Mouse (Mus musculus) hindbrain, embryonic 15.5 days (tissue): ENCODE measurements around the gene Dnaja3. TPM values are rescaled to one million over a fixed set of nuclear protein-coding genes. Genes with fewer than 3 reads are reported as not detected.
A peak's percentile ranks its signal among the peaks of the same experiment; 100 is the strongest.

ENCODE experiments used
- ATAC-seq: fragments of 200-750 bp; cut with Nextera tagmentation; 2 replicates; pipeline ENCODE4 v1.8.0; 2017; ENCODE audit warnings: low read depth, moderate number of reproducible peaks, moderate TSS enrichment; ENCODE audit not compliant: low FRiP score
- H3K27ac ChIP-seq: fragments of 300-500 bp; sonication (generic); replicated peaks from 2 replicates; pipeline ENCODE4 v1.5.1; 2015; ENCODE audit warnings: mild to moderate bottlenecking, inconsistent platforms
- H3K27me3 ChIP-seq: fragments of 300-500 bp; sonication (generic); 2 replicates; pipeline ENCODE4 v1.6.1; 2015; ENCODE audit warnings: control low read depth, inconsistent platforms
- H3K36me3 ChIP-seq: fragments of 300-500 bp; sonication (generic); 2 replicates; pipeline ENCODE4 v1.6.1; 2015; ENCODE audit warnings: control low read depth, inconsistent platforms
- H3K4me1 ChIP-seq: fragments of 300-500 bp; sonication (generic); replicated peaks from 2 replicates; pipeline ENCODE4 v1.6.1; 2015; ENCODE audit warnings: control low read depth, inconsistent platforms
- H3K4me2 ChIP-seq: fragments of 300-500 bp; sonication (generic); 2 replicates; pipeline ENCODE4 v1.6.1; 2015; ENCODE audit warnings: moderate library complexity, mild to moderate bottlenecking, inconsistent platforms
- H3K4me3 ChIP-seq: fragments of 300-500 bp; sonication (generic); 2 replicates; pipeline ENCODE4 v1.5.1; 2015; ENCODE audit warnings: mild to moderate bottlenecking, inconsistent platforms
- H3K9ac ChIP-seq: fragments of 300-500 bp; sonication (generic); 2 replicates; pipeline ENCODE4 v1.6.1; 2015; ENCODE audit warnings: inconsistent platforms
- H3K9me3 ChIP-seq: fragments of 300-500 bp; sonication (generic); 2 replicates; pipeline ENCODE4 v1.6.1; 2016; ENCODE audit warnings: control low read depth, inconsistent platforms
- WGBS: fragments of 180-500 bp; shearing (Covaris S2); methylation state at CpG from one replicate; pipeline ENCODE4 v1.1.7; 2015; 5-methylcytosine and 5-hydroxymethylcytosine counted together
- polyA plus RNA-seq: library from polyadenylated mRNA; unstranded; fragments of >200 nt; fragmentation: Nextera tagmentation; extraction: Ambion mirVana; gene quantifications from 2 replicates; pipeline ENCODE4 v1.2.1, GENCODE M21; 2015

The Dnaja3 gene
- polyA plus RNA-seq, 1 experiment from 2014 or later = 63.9 TPM

- peaks cover 18% of the 10 kb centered on the region for H3K36me3 ChIP-seq
- peaks cover 12% of the 10 kb centered on the region; the same call in 1 of the 2 replicates for H3K4me1 ChIP-seq
- H3K27me3 ChIP-seq = no peaks in the 10 kb centered on the region
- no peaks in the 10 kb centered on the region for H3K9me3 ChIP-seq
- 59% methylated on average over 3 of the region's 3 CpGs for WGBS
- no peak for ATAC-seq
- peak overlapping the region; percentile 67 for H3K4me2 ChIP-seq
- no peak overlapping the region for H3K27ac ChIP-seq
- peak overlapping the region; percentile 64; the same call in 1 of the 2 replicates for H3K9ac ChIP-seq
- H3K4me3 ChIP-seq = peak overlapping the region; percentile 73
These were observed 78.1 kb downstream of the Dnaja3 start for GRCm38 (mm10) chr16:4717866-4718265.

DNA sequence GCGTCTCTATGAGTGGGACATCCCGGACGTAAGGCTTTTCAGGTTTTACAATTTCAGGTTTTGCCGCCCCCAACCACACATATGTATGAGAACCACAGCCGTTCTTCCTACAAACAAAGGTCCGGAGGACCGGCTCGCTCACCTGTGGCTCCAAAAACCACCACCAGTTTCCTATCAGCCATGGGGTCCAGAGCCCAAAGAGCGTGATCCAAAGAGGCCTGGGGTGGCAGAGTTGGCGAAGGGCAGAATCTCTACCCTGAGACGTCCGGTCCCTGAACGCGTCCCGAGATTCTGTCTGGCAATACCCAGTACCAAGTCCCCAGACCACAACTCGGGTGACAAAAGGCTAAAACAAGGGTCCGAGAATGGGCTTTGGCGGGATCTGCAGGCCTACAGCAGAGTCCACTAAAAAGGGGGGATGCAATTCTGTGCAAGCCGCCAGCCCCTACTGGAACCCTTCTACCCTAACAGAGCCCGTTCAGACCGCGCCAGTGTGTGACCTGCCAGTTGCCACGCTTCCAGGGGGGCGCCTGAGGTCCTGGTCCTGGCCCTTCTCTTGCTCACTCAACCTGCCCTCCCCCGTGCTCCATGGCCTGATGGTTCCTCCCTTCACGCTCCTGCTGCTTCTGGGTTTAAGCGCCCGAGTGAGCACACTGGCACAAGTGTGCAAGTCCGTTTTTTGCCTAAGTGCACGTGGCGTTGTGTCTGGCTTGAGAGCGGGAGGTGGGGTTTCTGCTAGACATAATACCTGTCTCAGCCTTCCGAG lies 79.1 kb downstream of the Dnaja3 start, which contains the start of gene Nmral1:
Gene Nmral1, minus strand, starts transcription at position 604 of the 766 bp plus-strand sequence.
- peak within 1 kb of the TSS; percentile 67 for H3K4me2 ChIP-seq
- H3K9ac ChIP-seq = peak within 1 kb of the TSS; percentile 64
- H3K27ac ChIP-seq = peak within 1 kb of the TSS; percentile 86

DNA sequence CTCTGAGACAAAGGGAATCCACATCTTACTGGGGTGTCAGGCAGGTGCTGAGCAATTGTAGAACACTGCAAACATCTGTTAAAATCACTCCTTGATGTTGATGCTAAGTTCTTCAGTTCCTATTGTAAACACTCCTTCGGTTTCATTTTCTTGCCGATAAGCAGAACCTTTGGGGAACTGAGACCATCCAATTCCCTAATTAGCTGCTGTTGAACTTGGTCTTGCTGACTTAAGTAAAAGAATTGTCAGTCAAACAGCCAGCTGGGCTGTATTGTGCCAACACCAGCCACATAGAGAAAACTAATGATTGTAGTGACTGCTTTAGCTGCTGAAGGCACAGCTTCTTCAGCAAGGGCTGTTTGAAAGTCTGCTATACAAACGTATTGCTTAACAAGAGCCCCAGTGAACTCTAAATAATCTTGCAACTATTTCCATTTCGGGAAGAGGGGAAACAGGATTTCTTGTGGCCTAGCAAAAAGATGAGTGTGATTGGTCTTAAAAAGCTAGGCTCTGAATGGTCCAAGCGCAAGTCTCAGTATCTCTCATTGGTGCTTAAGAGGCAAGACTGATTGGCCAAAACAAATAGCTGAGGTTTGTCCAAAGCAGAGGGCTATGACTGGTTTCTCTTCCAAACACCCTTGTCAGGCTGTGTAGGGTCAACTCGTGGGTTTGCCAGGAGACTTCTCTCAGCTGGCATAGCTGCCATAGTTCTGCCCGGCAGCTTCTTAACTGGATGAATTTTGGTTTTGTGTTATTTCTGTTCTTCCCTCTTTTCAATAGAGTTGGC lies 82.5 kb downstream of the Dnaja3 start:
- H3K4me3 ChIP-seq = no peak overlapping the region
- H3K4me1 ChIP-seq = peaks cover 19% of the 10 kb centered on the region
- no peaks in the 10 kb centered on the region for H3K9me3 ChIP-seq
- H3K4me2 ChIP-seq = no peak overlapping the region
- WGBS = 81% methylated on average over 7 of the region's 7 CpGs
- H3K27me3 ChIP-seq = no peaks in the 10 kb centered on the region
- no peak overlapping the region for H3K9ac ChIP-seq
- H3K36me3 ChIP-seq = no peaks in the 10 kb centered on the region
- no peak for ATAC-seq
- no peak overlapping the region for H3K27ac ChIP-seq

More for the DNA sequence above, 79.1 kb downstream of the Dnaja3 start, which contains the start of gene Nmral1:
- Histone ChIP-seq H3K36me3 (peaks cover 10% of the 10 kb centered on the region), H3K9me3 (no peaks in the 10 kb centered on the region), H3K27me3 (no peaks in the 10 kb centered on the region), H3K4me3 (peak within 1 kb of the TSS; percentile 73), H3K4me1 (peaks cover 12% of the 10 kb centered on the region; the same call in 1 of the 2 replicates)
- ATAC-seq = peak; percentile 92
- 10% methylated on average over 33 of the region's 33 CpGs for WGBS

DNA sequence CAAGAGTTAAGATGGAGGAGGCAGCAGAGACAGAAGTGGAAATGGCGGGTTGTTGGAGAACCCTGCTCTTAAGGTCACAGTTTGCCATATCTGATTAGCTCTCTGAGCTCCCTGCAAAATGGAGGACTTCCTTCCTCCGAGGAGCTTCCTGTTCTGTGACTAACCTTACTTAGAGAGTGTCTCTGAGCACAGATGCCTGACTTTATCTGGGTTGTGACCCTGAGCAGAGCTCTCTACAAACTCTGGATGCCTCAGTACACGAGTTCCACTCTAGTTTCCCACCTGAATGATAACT lies 83.1 kb downstream of the Dnaja3 start:
- H3K4me2 ChIP-seq = no peak overlapping the region
- WGBS = 72% methylated on average over 3 of the region's 3 CpGs
- H3K4me3 ChIP-seq = no peak overlapping the region
- H3K4me1 ChIP-seq = peaks cover 19% of the 10 kb centered on the region
- no peak overlapping the region for H3K27ac ChIP-seq
- no peaks in the 10 kb centered on the region for H3K27me3 ChIP-seq
- H3K9me3 ChIP-seq = no peaks in the 10 kb centered on the region
- no peaks in the 10 kb centered on the region for H3K36me3 ChIP-seq
- no peak for ATAC-seq
- no peak overlapping the region for H3K9ac ChIP-seq

DNA sequence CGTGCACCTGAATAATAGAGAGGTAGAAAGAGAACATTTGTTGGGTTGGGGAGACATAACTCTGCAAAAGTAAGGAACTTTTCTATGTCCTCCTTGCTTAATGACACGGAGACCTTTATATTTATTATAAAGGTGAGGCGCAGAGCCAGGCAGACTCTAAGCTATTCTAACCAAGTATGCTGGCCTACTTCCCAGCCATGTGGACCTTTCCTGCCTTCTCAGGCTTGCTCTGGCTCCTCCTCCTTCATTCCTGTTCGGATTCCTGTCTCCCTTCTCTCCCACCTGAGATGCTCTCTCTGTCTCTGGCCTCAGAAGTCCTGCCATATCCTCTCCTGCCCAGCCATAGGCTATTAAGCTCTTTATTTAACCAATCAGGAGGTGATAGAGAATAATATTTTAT lies 85.5 kb downstream of the Dnaja3 start:
- no peak overlapping the region for H3K4me3 ChIP-seq
- peaks cover 17% of the 10 kb centered on the region for H3K4me1 ChIP-seq
- H3K9ac ChIP-seq = no peak overlapping the region
- no peak for ATAC-seq
- no peaks in the 10 kb centered on the region for H3K36me3 ChIP-seq
- WGBS = 85% methylated on average over 4 of the region's 4 CpGs
- no peak overlapping the region for H3K4me2 ChIP-seq
- no peaks in the 10 kb centered on the region for H3K9me3 ChIP-seq
- H3K27ac ChIP-seq = no peak overlapping the region
- no peaks in the 10 kb centered on the region for H3K27me3 ChIP-seq

DNA sequence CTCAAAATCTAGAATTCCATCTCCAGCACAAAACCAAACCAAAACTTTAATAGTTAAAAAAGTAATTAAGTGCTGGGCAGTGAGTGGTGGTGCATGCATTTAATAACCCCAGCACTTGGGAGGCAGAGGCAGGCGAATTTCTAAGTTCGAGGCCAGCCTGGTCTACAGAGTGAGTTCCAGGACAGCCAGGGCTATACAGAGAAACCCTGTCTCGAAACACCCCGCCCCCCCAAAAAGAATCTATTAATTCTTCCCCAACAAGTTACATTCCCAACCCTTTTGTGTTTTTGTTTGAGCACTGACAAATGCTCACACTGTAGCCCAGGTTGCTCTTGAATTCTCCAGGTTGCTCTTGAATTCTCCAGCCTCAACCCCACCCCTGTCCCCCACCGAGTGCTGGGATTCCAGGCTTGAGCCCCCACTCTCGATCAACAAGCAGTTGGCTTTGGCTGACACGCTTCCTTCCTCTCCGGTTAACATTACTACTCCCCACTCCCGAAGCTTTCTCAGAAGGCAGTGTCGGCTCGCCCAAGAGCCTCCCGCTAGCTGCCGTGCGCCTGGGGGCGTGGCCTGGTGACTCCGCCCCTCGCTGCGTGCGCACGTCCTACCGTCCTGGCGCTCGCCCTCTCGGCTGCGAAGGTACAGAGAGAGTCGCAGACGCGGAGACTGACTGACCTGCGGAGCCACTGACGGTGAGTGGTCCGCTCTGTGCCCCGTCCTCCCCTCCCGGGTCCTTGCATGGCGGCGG lies 86.2 kb downstream of the Dnaja3 start, which contains the start of gene Hmox2:
Gene Hmox2, plus strand, starts transcription at position 582 of the 748 bp plus-strand sequence.
- Histone ChIP-seq H3K27ac (peak within 1 kb of the TSS; percentile 83), H3K36me3 (no peaks in the 10 kb centered on the region), H3K27me3 (no peaks in the 10 kb centered on the region), H3K4me1 (peaks cover 20% of the 10 kb centered on the region), H3K4me3 (peak within 1 kb of the TSS; percentile 98), H3K9ac (peak within 1 kb of the TSS; percentile 95), H3K9me3 (no peaks in the 10 kb centered on the region), H3K4me2 (peak within 1 kb of the TSS; percentile 88)
- WGBS = 5% methylated on average over 35 of the region's 35 CpGs
- ATAC-seq = peak; percentile 96

DNA sequence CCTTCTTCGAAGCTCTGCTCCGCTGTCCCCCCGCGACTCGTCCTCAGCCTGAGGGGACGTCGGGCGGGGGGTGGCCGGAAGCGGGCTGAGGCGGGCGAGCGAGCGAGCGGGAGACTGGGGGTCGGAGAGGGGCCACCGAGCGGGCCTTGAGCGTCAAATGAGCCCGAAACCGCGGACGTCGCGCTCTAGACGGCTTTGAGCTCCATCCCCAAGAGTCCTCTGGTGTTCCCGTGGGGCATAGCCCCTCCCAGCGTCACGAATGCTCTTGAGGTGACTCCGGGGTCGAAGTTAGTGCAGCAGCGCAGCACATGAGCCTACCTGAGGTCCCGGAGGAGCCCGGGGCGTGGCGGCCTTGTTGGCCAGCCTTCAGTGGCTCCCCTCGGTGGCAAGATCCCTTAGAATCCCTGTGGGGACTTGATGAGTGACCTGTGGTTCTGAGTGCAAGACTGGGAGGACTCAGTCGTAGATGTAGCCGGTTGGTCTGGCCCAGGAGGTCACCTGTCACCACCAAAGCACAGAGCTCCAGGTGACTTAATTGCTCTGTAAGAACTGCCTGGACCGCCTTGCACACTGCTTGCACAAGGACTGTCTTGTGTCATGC lies 86.8 kb downstream of the Dnaja3 start:
- under 1% methylated on average over 35 of the region's 40 CpGs for WGBS
- no peaks in the 10 kb centered on the region for H3K36me3 ChIP-seq
- peak overlapping the region; percentile 83 for H3K27ac ChIP-seq
- no peaks in the 10 kb centered on the region for H3K27me3 ChIP-seq
- H3K9me3 ChIP-seq = no peaks in the 10 kb centered on the region
- peak overlapping the region; percentile 88 for H3K4me2 ChIP-seq
- H3K4me3 ChIP-seq = peak overlapping the region; percentile 98
- peaks cover 24% of the 10 kb centered on the region for H3K4me1 ChIP-seq
- H3K9ac ChIP-seq = peak overlapping the region; percentile 95
- peak; percentile 14 for ATAC-seq

DNA sequence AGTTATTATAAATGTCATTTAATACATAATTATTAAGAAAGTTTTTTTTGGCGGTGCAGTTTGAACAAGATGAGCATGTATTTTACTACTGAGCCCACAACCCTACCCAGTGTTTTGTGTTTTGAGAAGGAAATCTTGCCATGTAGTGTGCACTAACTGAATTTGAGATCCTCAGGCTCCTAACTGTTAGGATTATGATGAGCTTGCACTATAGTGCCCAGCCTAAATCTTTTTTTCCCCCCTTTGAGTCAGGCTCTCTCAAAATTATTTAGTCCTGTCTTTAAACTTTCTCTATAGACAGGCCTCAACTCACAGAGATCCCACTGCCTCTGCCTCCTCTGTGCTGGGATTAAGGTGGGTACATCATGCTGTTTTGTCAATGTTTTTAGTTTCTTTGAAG lies 87.7 kb downstream of the Dnaja3 start:
- Histone ChIP-seq H3K9me3 (no peaks in the 10 kb centered on the region), H3K9ac (no peak overlapping the region), H3K27ac (no peak overlapping the region), H3K27me3 (no peaks in the 10 kb centered on the region), H3K4me3 (peak overlapping the region; percentile 98; the same call in 1 of the 2 replicates), H3K4me2 (peak overlapping the region; percentile 88), H3K4me1 (peaks cover 24% of the 10 kb centered on the region), H3K36me3 (no peaks in the 10 kb centered on the region)
- no peak for ATAC-seq
- WGBS = 95% methylated on average over 1 of the region's 1 CpGs

GRCm38 (mm10) chr16:4727963-4728362 lies 88.2 kb downstream of the Dnaja3 start:
- ATAC-seq = no peak
- no peak overlapping the region for H3K4me3 ChIP-seq
- WGBS = 78% methylated on average over 1 of the region's 1 CpGs
- H3K4me2 ChIP-seq = no peak overlapping the region
- peaks cover 24% of the 10 kb centered on the region for H3K4me1 ChIP-seq
- no peaks in the 10 kb centered on the region for H3K9me3 ChIP-seq
- H3K9ac ChIP-seq = no peak overlapping the region
- no peaks in the 10 kb centered on the region for H3K27me3 ChIP-seq
- H3K36me3 ChIP-seq = no peaks in the 10 kb centered on the region
- H3K27ac ChIP-seq = no peak overlapping the region

DNA sequence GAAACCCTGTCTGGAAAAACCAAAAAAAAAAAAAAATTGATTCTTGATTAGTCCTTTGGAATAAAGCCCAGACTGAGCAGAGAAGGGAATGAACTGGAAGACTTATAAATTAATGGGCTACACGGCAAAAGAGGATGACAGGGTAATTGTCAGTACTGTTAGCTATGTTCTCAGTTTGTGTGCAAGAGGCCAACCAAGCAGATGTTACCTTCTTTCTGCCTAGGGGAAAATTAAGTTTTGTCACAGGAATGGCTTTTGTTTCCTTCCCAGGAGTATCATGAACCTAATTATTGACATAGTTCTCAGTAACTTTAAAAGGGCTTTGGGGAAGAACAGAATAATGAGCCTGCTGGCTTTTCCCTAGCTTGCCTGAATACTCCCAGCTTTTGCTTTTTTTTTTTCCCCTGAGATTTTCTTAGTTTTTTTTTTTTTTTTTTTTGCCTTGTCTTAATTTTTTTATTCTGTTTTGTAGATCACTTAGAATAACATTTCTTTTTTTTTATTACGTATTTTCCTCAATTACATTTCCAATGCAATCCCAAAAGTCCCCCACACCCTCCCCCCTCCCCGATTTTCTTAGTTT lies 91.1 kb downstream of the Dnaja3 start:
- ATAC-seq = no peak
- 71% methylated on average over 3 of the region's 3 CpGs for WGBS

DNA sequence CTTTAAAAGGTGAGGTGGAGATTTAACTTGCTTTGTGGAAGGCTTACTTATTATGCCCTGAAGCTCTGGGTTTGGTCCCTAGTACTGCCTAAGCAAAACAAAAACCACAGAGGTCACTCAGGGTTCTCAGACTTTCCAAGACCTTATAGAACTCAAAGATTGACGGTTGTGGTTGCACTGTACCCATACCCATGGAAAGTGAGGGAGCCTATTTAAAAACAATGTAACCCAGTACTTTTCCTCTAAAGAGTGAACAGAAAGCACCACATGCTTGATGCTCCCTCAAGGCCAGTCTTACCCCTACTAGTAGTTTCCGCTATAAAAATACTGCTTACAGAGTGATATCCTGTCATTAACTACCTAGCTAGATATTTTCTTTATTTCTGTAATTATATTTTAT lies 96.5 kb downstream of the Dnaja3 start:
- no peak for ATAC-seq
- H3K4me1 ChIP-seq = 0 out of 2 replicates have a peak, but pooled peaks cover 3% of the 10 kb centered on the region
- no peak overlapping the region for H3K4me2 ChIP-seq
- H3K36me3 ChIP-seq = no peaks in the 10 kb centered on the region
- no peak overlapping the region for H3K4me3 ChIP-seq
- H3K9me3 ChIP-seq = no peaks in the 10 kb centered on the region
- no peak overlapping the region for H3K27ac ChIP-seq
- H3K27me3 ChIP-seq = no peaks in the 10 kb centered on the region
- H3K9ac ChIP-seq = no peak overlapping the region
- WGBS = 88% methylated on average over 2 of the region's 2 CpGs

More for the DNA sequence above, 91.1 kb downstream of the Dnaja3 start:
- H3K27me3 ChIP-seq = no peaks in the 10 kb centered on the region
- no peak overlapping the region for H3K4me3 ChIP-seq
- no peaks in the 10 kb centered on the region for H3K9me3 ChIP-seq
- no peak overlapping the region for H3K4me2 ChIP-seq
- H3K4me1 ChIP-seq = peaks cover 24% of the 10 kb centered on the region
- no peaks in the 10 kb centered on the region for H3K36me3 ChIP-seq
- no peak overlapping the region for H3K9ac ChIP-seq
- H3K27ac ChIP-seq = no peak overlapping the region
